Mouse (Mus musculus) kidney, postnatal 0 days (tissue): ENCODE measurements around the gene Btbd2. TPM values are rescaled to one million over a fixed set of nuclear protein-coding genes. Genes with fewer than 3 reads are reported as not detected.

Experiments
- ATAC-seq: fragments of 200-750 bp; cut with Nextera tagmentation; replicated peaks from 2 replicates; pipeline ENCODE4 v1.8.0; 2017; ENCODE audit warnings: low read depth, moderate number of reproducible peaks, moderate TSS enrichment, moderate library complexity; ENCODE audit not compliant: low FRiP score
- DNase-seq: peaks from one replicate; pipeline ENCODE4 v3.0.0-alpha.2; 2016; ENCODE audit warnings: low spot score
- H3K27ac ChIP-seq: fragments of 300-500 bp; sonication (generic); 2 replicates; pipeline ENCODE4 v1.5.1; 2014; ENCODE audit warnings: mild to moderate bottlenecking
- H3K27me3 ChIP-seq: fragments of 300-500 bp; sonication (generic); 2 replicates; pipeline ENCODE4 v1.6.1; 2014; ENCODE audit warnings: low read length, mixed read lengths; ENCODE audit not compliant: insufficient read depth
- H3K36me3 ChIP-seq: fragments of 300-500 bp; sonication (generic); 2 replicates; pipeline ENCODE4 v1.6.1; 2014; ENCODE audit warnings: low read length, mixed read lengths; ENCODE audit not compliant: insufficient read depth
- H3K4me1 ChIP-seq: fragments of 300-500 bp; sonication (generic); replicated peaks from 2 replicates; pipeline ENCODE4 v1.6.1; 2014; ENCODE audit warnings: antibody characterized with exemption, low read length, mixed read lengths; ENCODE audit not compliant: insufficient read depth
- H3K4me2 ChIP-seq: fragments of 300-500 bp; sonication (generic); 2 replicates; pipeline ENCODE4 v1.6.1; 2014; ENCODE audit warnings: mild to moderate bottlenecking, low read length, moderate library complexity, mixed read lengths
- H3K4me3 ChIP-seq: fragments of 300-500 bp; sonication (generic); replicated peaks from 2 replicates; pipeline ENCODE4 v1.5.1; 2014; ENCODE audit warnings: low read depth, low read length
- H3K9ac ChIP-seq: fragments of 300-500 bp; sonication (generic); 2 replicates; pipeline ENCODE4 v1.6.1; 2014; ENCODE audit warnings: low read depth, low read length
- H3K9me3 ChIP-seq: fragments of 300-500 bp; sonication (generic); replicated peaks from 2 replicates; pipeline ENCODE4 v1.6.1; 2016; ENCODE audit warnings: low read length, inconsistent platforms, mixed read lengths
- CTCF ChIP-seq: IDR thresholded peaks from 2 replicates; pipeline ENCODE4 v1.5.1; 2016; ENCODE audit warnings: antibody characterized with exemption, low read depth, mild to moderate bottlenecking, moderate library complexity
- WGBS: fragments of 180-500 bp; shearing (Covaris S2); extraction: QIAGEN DNeasy Blood & Tissue Kit; methylation state at CpG from one replicate; pipeline ENCODE4 v1.1.7; 2014; 5-methylcytosine and 5-hydroxymethylcytosine counted together
- polyA plus RNA-seq: library from polyadenylated mRNA; unstranded; fragments of >200 nt; fragmentation: Nextera tagmentation; extraction: Ambion mirVana; gene quantifications from 2 replicates; pipeline ENCODE4 v1.2.1, GENCODE M21; 2015

Gene Btbd2
- polyA plus RNA-seq, 1 experiment from 2014 or later = 62.7 TPM

DNA sequence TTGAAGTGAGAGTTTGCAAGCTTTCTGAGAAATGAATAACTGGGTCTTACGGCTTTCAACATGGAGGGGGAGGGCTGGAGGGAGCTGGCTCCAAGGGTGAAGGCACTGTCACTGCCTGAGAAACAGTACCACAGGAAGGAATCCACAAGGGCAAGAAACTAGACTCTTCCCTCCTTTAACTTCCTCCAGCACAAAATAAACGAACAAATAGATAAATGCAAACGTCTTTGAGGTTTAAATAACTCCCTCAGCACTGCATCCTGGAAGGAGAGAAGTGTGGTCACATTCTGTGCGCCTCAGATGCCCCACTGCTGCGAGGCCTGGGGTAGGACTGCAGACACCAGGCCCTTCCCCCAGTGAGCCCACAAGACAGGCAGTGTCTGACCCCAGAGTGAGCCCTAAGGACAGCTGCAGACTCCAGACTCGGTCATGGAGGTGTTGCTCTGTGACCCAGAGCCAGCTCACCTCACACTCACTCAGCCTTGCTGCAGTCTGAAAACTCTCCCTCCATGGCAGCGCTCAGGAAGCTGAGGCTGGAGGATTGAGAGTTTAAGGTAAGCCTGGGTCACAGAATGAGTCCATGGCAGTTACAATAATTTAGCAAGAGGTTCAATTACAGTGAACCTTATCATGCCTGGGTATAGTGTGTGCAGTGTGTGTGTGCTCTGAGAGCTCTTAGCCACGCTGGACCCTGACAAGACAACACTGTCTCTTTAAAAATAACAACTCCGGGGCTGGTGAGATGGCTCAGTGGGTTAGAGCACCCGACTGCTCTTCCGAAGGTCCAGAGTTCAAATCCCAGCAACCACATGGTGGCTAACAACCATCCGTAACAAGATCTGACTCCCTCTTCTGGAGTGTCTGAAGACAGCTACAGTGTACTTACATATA, 39.9 kb upstream of the Btbd2 start:
- Histone ChIP-seq H3K27me3 (no peaks in the 10 kb centered on the region), H3K36me3 (0 out of 2 replicates have a peak, but pooled peaks cover 4% of the 10 kb centered on the region), H3K9ac (0 out of 2 replicates have a peak overlapping the region, but pooled peaks have one; percentile 27), H3K27ac (peak overlapping the region; percentile 75), H3K9me3 (no peaks in the 10 kb centered on the region), H3K4me2 (no peak overlapping the region), H3K4me3 (no peak overlapping the region), H3K4me1 (peaks cover 36% of the 10 kb centered on the region)
- 38% methylated on average over 11 of the region's 12 CpGs for WGBS
- ATAC-seq (no peak), DNase-seq (no peak)
- no peak for TF ChIP-seq CTCF

DNA sequence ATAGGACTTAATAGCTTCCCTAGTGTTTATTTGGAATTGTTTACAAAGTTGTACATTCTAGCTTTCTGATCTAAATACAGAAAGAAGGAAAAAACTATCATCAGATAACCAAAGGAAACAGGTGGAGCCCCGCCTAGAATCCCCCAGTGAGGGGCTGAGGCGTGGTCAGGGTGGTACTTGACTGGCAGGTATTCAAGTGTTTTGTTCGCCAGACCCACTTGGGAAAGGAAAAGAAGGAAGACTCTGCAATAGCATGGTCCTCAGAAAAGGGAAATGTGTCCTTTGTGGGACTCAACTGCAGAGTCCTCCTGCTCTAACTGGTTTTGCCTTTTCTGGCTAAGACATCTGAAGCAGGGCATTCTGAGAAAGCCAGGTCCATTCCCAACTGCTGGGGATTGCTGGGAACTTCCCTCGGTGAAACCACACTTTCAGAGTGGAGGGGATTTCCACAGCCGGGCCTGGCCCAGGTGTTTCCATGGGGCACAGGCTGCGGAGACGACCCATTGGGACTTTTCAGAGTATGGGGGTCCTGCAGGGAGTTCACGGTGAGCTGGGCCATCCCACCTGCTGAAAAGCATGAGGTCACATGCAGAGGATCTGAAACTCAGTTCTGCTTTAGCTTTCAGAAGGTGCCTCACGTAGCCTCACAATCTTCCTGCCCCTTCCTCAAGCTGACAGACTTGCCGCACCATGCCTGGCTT, 39.1 kb upstream of the Btbd2 start:
- ATAC-seq (no peak), DNase-seq (no peak)
- Histone ChIP-seq H3K4me2 (no peak overlapping the region), H3K4me3 (no peak overlapping the region), H3K4me1 (peaks cover 34% of the 10 kb centered on the region), H3K27ac (peak overlapping the region; percentile 75), H3K27me3 (no peaks in the 10 kb centered on the region), H3K9ac (peak overlapping the region; percentile 27; the same call in 1 of the 2 replicates), H3K36me3 (0 out of 2 replicates have a peak, but pooled peaks cover 9% of the 10 kb centered on the region), H3K9me3 (no peaks in the 10 kb centered on the region)
- 63% methylated on average over 10 of the region's 10 CpGs for WGBS
- no peak for TF ChIP-seq CTCF

DNA sequence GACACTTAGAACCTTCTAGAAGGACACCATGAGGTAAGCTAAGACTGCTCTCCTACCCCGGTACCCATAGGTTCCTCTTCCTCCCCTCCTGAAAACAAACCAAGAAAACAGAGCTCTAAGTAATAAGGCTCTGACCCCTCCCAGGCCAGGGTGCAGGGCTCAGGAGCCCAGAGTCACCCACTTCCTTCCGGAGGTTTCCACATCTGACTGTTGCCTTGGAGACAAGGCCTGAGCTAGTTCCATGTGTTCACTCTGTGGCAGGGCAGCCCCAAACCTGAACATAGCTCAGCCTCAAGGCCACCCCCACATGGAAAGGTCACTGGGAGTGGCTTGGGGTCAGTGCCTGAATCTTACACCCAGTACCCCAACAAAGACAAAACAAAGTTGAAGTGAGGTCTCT, 38.3 kb upstream of the Btbd2 start:
- Histone ChIP-seq H3K9me3 (no peaks in the 10 kb centered on the region), H3K36me3 (peaks cover 16% of the 10 kb centered on the region; the same call in 1 of the 2 replicates), H3K4me3 (no peak overlapping the region), H3K27me3 (no peaks in the 10 kb centered on the region), H3K27ac (peak overlapping the region; percentile 75; the same call in 1 of the 2 replicates), H3K9ac (no peak overlapping the region), H3K4me2 (no peak overlapping the region), H3K4me1 (peaks cover 28% of the 10 kb centered on the region; the same call in 1 of the 2 replicates)
- 47% methylated on average over 2 of the region's 2 CpGs for WGBS
- DNase-seq (peak; percentile 32), ATAC-seq (no peak)
- no peak for TF ChIP-seq CTCF

DNA sequence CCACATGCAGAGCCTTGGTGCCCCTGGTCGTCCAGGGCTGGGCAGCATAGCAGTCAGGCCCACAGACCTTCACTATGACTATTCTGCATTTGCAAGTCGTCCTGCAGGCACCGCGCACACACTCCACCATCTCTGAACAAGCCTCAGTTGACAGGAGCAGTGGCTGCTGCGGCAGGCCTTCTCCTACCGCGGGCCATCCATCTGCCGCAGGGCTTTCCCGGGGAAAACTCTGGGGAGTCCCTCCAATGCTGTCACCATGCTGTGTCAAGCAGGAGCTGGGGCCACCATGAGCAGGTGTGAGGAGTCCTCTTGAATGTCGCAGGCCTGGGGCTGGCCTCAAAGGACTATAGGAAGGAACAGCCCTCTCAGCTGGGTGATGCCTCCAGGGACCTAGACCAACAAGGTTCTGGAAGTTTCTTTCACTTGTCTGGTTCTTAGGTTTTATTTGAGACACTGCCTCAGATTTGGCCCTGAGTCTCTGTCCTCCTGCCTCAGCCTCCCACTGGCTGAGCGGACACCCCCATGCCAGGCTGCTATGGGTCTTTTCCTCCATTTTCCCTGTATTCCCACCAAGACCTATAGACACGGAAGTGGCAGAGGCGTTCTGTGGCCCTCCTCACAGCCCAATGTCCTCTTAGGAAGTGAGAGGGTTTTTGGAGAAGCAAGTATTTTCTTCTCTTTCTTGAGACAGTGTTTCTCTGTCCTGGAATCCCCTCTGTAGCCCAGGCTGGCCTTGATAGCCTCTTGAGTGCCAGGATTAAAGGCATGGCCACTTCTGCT, 37.5 kb upstream of the Btbd2 start:
- TF ChIP-seq CTCF = no peak
- H3K4me1 ChIP-seq = peaks cover 22% of the 10 kb centered on the region; the same call in 1 of the 2 replicates
- WGBS = 91% methylated on average over 13 of the region's 13 CpGs
- no peaks in the 10 kb centered on the region for H3K27me3 ChIP-seq
- peaks cover 25% of the 10 kb centered on the region for H3K36me3 ChIP-seq
- no peak overlapping the region for H3K4me2 ChIP-seq
- 0 out of 2 replicates have a peak overlapping the region, but pooled peaks have one; percentile 1 for H3K9ac ChIP-seq
- ATAC-seq (no peak), DNase-seq (no peak)
- H3K27ac ChIP-seq = no peak overlapping the region
- no peaks in the 10 kb centered on the region for H3K9me3 ChIP-seq
- no peak overlapping the region for H3K4me3 ChIP-seq

DNA sequence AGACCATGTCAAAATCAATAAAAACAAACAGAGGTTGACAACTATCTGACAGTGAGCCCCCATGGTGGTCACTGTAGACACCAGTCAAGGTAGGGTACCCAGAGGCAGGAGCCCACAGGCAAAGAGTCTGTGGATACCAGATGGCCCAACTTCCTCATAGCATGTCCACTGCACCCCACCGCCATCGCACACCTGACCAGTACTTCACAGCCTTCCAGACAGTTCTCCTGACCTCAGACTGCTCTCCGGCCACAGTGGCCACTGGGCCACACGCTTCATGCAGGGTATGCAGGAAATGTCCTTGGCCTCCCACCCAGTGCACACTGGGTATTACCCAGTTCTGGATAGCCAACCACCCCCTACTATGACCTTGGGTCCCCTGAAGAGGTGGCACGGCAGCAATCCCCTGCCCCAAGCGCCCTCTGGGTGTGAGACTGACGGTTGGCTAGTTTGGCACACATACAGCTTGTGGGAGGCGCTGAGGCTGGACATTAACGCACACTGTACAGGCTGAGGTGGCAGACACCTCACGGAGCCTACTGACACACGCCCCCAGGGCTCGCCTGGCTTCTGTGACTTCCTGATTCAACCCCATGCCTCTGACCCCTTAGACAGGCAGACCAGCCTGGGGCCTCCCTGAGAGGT, 36.7 kb upstream of the Btbd2 start:
- TF ChIP-seq CTCF = no peak
- Histone ChIP-seq H3K9ac (peak overlapping the region; percentile 23; the same call in 1 of the 2 replicates), H3K9me3 (no peaks in the 10 kb centered on the region), H3K4me3 (no peak overlapping the region), H3K27ac (0 out of 2 replicates have a peak overlapping the region, but pooled peaks have one; percentile 13), H3K4me1 (peaks cover 22% of the 10 kb centered on the region; the same call in 1 of the 2 replicates), H3K36me3 (peaks cover 23% of the 10 kb centered on the region), H3K27me3 (no peaks in the 10 kb centered on the region), H3K4me2 (no peak overlapping the region)
- 69% methylated on average over 12 of the region's 12 CpGs for WGBS
- ATAC-seq (no peak; the same call in 1 of the 2 replicates), DNase-seq (no peak)
